Mouse (Mus musculus) embryonic facial prominence, embryonic 10.5 days (tissue): ENCODE data around the gene Bola2. TPM values are rescaled to one million over a fixed set of nuclear protein-coding genes. Genes with fewer than 3 reads are reported as not detected.
A peak's percentile ranks its signal among the peaks of the same experiment; 100 is the strongest.

Experiments
- DNase-seq: peaks from one replicate; pipeline ENCODE4 v3.0.0-alpha.2; 2017; ENCODE audit warnings: low spot score
- H3K27ac ChIP-seq: fragments of 300-500 bp; sonication (generic); replicated peaks from 2 replicates; pipeline ENCODE4 v1.5.1; 2016; ENCODE audit warnings: mild to moderate bottlenecking
- H3K27me3 ChIP-seq: fragments of 300-500 bp; sonication (generic); replicated peaks from 2 replicates; pipeline ENCODE4 v1.6.1; 2016; ENCODE audit warnings: low read depth, mild to moderate bottlenecking; ENCODE audit not compliant: poor library complexity, severe bottlenecking
- H3K36me3 ChIP-seq: fragments of 300-500 bp; sonication (generic); replicated peaks from 2 replicates; pipeline ENCODE4 v1.6.1; 2016; ENCODE audit warnings: mild to moderate bottlenecking, moderate library complexity
- H3K4me1 ChIP-seq: fragments of 300-500 bp; sonication (generic); 2 replicates; pipeline ENCODE4 v1.6.1; 2016
- H3K4me3 ChIP-seq: fragments of 300-500 bp; sonication (generic); 2 replicates; pipeline ENCODE4 v1.5.1; 2016; ENCODE audit warnings: mild to moderate bottlenecking, moderate library complexity
- H3K9me3 ChIP-seq: fragments of 300-500 bp; sonication (generic); 2 replicates; pipeline ENCODE4 v1.6.1; 2016; ENCODE audit warnings: mild to moderate bottlenecking
- WGBS: fragments of 180-500 bp; shearing (Covaris S2); methylation state at CpG from one replicate; pipeline ENCODE4 v1.1.7; 2016; 5-methylcytosine and 5-hydroxymethylcytosine counted together
- polyA plus RNA-seq: library from polyadenylated mRNA; unstranded; fragments of >200 nt; fragmentation: Nextera tagmentation; extraction: Ambion mirVana; gene quantifications from 2 replicates; pipeline ENCODE4 v1.2.1, GENCODE M21; 2016

Gene Bola2
- polyA plus RNA-seq, 1 experiment from 2014 or later = 186 TPM

GRCm38 (mm10) chr7:126702861-126703756 lies 7.9 kb downstream of the Bola2 start:
- 85% methylated on average over 12 of the region's 12 CpGs for WGBS
- Histone ChIP-seq H3K27ac (no peak overlapping the region), H3K4me3 (peak overlapping the region; percentile 78), H3K27me3 (peaks cover 52% of the 10 kb centered on the region), H3K36me3 (peaks cover 23% of the 10 kb centered on the region), H3K4me1 (peaks cover 32% of the 10 kb centered on the region), H3K9me3 (no peaks in the 10 kb centered on the region)
- DNase-seq = no peak

GRCm38 (mm10) chr7:126703757-126704077 lies 8.5 kb downstream of the Bola2 start:
- H3K27me3 ChIP-seq = peaks cover 52% of the 10 kb centered on the region
- peaks cover 32% of the 10 kb centered on the region for H3K4me1 ChIP-seq
- peak overlapping the region; percentile 78 for H3K4me3 ChIP-seq
- peaks cover 2% of the 10 kb centered on the region; the same call in 1 of the 2 replicates for H3K9me3 ChIP-seq
- peaks cover 21% of the 10 kb centered on the region for H3K36me3 ChIP-seq
- no peak overlapping the region; the same call in 1 of the 2 replicates for H3K27ac ChIP-seq
- DNase-seq = no peak
- 18% methylated on average over 7 of the region's 7 CpGs for WGBS

- Histone ChIP-seq H3K4me3 (peak overlapping the region; percentile 78), H3K27me3 (peaks cover 52% of the 10 kb centered on the region), H3K36me3 (peaks cover 15% of the 10 kb centered on the region), H3K9me3 (peaks cover 8% of the 10 kb centered on the region; the same call in 1 of the 2 replicates), H3K4me1 (peaks cover 32% of the 10 kb centered on the region), H3K27ac (peak overlapping the region; percentile 83)
- peak; percentile 83 for DNase-seq
- 2% methylated on average over 39 of the region's 39 CpGs for WGBS
These were observed 9.2 kb downstream of the Bola2 start for GRCm38 (mm10) chr7:126704121-126704980.

- no peak within 1 kb of the TSS for H3K4me3 ChIP-seq
- peaks cover 16% of the 10 kb centered on the region for H3K4me1 ChIP-seq
- WGBS = 91% methylated on average over 19 of the region's 19 CpGs
- no peaks in the 10 kb centered on the region for H3K36me3 ChIP-seq
- DNase-seq = no peak
- no peak within 1 kb of the TSS for H3K27ac ChIP-seq
- H3K9me3 ChIP-seq = peaks cover 8% of the 10 kb centered on the region; the same call in 1 of the 2 replicates
- peaks cover 41% of the 10 kb centered on the region for H3K27me3 ChIP-seq
These were observed 12.4 kb downstream of the Bola2 start, which contains the start of gene Coro1a for GRCm38 (mm10) chr7:126707442-126708174. Coro1a (minus strand) TSS chr7:126707787.

- WGBS = 83% methylated on average over 10 of the region's 10 CpGs
- H3K27me3 ChIP-seq = peaks cover 33% of the 10 kb centered on the region
- DNase-seq = no peak
- H3K4me1 ChIP-seq = peaks cover 16% of the 10 kb centered on the region
- no peaks in the 10 kb centered on the region for H3K36me3 ChIP-seq
- H3K27ac ChIP-seq = no peak overlapping the region
- H3K9me3 ChIP-seq = peaks cover 8% of the 10 kb centered on the region; the same call in 1 of the 2 replicates
- H3K4me3 ChIP-seq = no peak overlapping the region
These were observed 13.2 kb downstream of the Bola2 start for GRCm38 (mm10) chr7:126708175-126708952.

- Histone ChIP-seq H3K36me3 (no peaks in the 10 kb centered on the region), H3K4me1 (peaks cover under 1% of the 10 kb centered on the region; the same call in 1 of the 2 replicates), H3K27ac (no peak overlapping the region), H3K9me3 (peaks cover 8% of the 10 kb centered on the region; the same call in 1 of the 2 replicates), H3K27me3 (peaks cover 14% of the 10 kb centered on the region), H3K4me3 (no peak overlapping the region)
- WGBS = 76% methylated on average over 4 of the region's 4 CpGs
- no peak for DNase-seq
These were observed 15.1 kb downstream of the Bola2 start for GRCm38 (mm10) chr7:126710266-126710665.

GRCm38 (mm10) chr7:126711910-126712309 lies 16.7 kb downstream of the Bola2 start:
- DNase-seq = no peak
- no peaks in the 10 kb centered on the region for H3K4me1 ChIP-seq
- H3K9me3 ChIP-seq = peaks cover 8% of the 10 kb centered on the region; the same call in 1 of the 2 replicates
- no peak overlapping the region for H3K27ac ChIP-seq
- 74% methylated on average over 3 of the region's 3 CpGs for WGBS
- H3K27me3 ChIP-seq = no peaks in the 10 kb centered on the region
- H3K36me3 ChIP-seq = no peaks in the 10 kb centered on the region
- H3K4me3 ChIP-seq = no peak overlapping the region

GRCm38 (mm10) chr7:126715679-126716078 lies 20.5 kb downstream of the Bola2 start:
- H3K27me3 ChIP-seq = no peaks in the 10 kb centered on the region
- DNase-seq = no peak
- 79% methylated on average over 4 of the region's 4 CpGs for WGBS
- H3K4me3 ChIP-seq = no peak overlapping the region
- H3K4me1 ChIP-seq = no peaks in the 10 kb centered on the region
- no peaks in the 10 kb centered on the region for H3K36me3 ChIP-seq
- H3K9me3 ChIP-seq = no peaks in the 10 kb centered on the region
- no peak overlapping the region for H3K27ac ChIP-seq

GRCm38 (mm10) chr7:126717566-126717965 lies 22.4 kb downstream of the Bola2 start:
- no peak overlapping the region for H3K27ac ChIP-seq
- no peak overlapping the region for H3K4me3 ChIP-seq
- H3K9me3 ChIP-seq = peaks cover 2% of the 10 kb centered on the region; the same call in 1 of the 2 replicates
- H3K4me1 ChIP-seq = no peaks in the 10 kb centered on the region
- 90% methylated on average over 3 of the region's 3 CpGs for WGBS
- H3K27me3 ChIP-seq = no peaks in the 10 kb centered on the region
- H3K36me3 ChIP-seq = no peaks in the 10 kb centered on the region
- no peak for DNase-seq

GRCm38 (mm10) chr7:126718787-126719337 lies 23.7 kb downstream of the Bola2 start:
- Histone ChIP-seq H3K4me3 (no peak overlapping the region), H3K36me3 (no peaks in the 10 kb centered on the region), H3K4me1 (no peaks in the 10 kb centered on the region), H3K9me3 (peaks cover 2% of the 10 kb centered on the region; the same call in 1 of the 2 replicates), H3K27me3 (no peaks in the 10 kb centered on the region), H3K27ac (no peak overlapping the region)
- 93% methylated on average over 5 of the region's 5 CpGs for WGBS
- DNase-seq = no peak

- Histone ChIP-seq H3K4me1 (no peaks in the 10 kb centered on the region), H3K36me3 (no peaks in the 10 kb centered on the region), H3K9me3 (peaks cover 2% of the 10 kb centered on the region; the same call in 1 of the 2 replicates), H3K27me3 (no peaks in the 10 kb centered on the region), H3K4me3 (no peak overlapping the region), H3K27ac (no peak overlapping the region)
- 92% methylated on average over 13 of the region's 13 CpGs for WGBS
- DNase-seq = no peak
These were observed 26.4 kb downstream of the Bola2 start for GRCm38 (mm10) chr7:126721635-126722034.
